Mouse (Mus musculus): ENCODE measurements around the gene Epha4.
A peak's percentile ranks its signal among the peaks of the same experiment; 100 is the strongest.

Epha4 gene

DNA sequence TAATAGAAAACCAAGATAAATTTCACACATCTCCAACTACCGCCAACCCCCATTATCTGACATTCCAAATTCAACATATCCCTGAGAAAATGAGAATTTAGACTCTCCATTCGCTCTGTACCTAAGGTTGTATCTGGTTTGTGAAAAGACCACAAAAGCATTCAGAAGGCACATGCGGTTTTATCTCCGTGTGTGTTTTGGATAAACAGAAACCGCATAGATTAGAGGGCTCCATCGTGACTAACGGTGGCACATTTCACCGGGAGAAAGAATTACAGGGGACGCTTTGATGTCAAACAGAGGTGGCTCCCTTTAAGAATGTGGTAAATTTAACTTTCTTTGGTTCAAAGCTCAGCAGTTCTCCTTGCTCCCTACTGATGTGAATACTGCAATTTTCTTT is 107.5 kb downstream of the Epha4 start:
- DNase-seq (ENCODE audit: low spot score) = no peak

DNA sequence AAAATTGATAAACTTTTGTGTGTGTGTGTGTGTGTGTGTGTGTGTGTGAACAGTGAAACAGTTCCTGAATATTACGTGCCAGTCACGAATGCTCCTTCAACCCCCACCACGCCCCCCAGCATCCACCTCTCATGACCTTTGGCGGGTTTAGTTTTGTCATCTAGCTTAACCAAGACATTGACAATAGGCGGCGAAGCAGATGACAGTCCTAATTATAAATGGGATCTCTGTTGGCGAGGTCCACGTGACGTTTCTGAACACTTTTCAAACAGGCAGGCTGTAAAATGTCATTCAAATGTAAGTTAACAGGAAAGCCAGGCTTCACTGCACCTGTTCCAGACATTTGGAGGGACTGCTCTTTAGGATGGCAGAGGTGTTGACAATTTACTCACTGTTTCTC is 108.3 kb downstream of the Epha4 start:
- no peak for DNase-seq (ENCODE audit: low spot score)

DNA sequence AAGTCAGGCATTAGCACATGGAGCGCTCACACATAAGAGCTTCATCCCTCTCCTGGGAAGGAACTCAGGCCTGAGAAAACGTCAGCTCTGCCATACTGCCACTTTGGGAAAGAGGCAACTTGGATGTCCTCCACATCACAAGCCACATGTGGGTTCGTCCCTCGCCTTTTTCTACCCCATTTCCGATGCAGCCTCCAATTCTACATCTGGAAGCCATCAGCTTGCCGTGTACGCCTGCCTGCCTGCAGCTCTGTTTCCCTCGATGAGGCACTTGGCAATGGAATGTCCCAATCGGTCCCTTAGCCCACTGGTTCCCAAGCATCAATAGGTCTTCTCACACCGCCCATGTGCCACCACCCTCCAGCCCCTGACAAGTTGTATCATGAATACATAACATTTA is 110.4 kb downstream of the Epha4 start:
- no peak for DNase-seq (ENCODE audit: low spot score)

DNA sequence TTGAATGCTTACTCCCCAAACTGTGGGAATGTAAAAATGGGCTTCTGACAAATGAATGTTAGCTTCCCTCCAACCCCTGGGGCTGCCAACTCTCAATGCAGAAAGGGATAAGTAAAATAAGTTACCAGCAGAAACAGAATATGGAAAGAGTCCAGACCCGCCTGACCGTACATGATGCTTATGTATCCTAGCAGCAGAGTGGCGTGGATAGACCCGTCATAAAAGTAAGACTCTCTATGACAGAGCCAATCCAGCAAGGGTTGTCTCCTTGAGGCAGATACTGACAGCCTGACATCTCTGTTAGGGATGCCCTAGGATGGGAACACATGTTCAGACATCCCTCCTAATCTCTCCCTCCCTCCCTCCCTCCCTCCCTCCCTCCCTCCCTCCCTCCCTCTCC is 111.9 kb downstream of the Epha4 start:
- no peak for DNase-seq (ENCODE audit: low spot score)

DNA sequence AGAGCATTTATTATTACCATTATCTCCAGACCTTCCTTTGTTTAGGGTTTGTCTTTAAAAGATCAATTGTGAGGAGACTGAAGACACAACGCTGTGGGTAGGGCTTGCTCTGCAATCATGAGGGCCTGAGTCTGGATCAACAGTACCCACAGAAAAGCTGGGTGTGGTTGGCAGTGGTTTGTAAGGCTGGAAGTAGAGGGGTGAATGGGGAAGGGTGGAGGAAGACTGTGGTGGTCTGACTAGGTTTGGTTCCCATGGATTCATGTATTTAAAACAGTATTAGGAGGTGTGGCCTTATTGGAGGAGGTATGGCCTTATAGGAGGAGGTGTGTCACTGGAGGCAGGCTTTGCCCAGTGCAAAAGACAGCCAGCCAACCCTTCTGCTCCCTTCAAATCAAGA is 113.4 kb downstream of the Epha4 start:
- no peak for DNase-seq (ENCODE audit: low spot score)

DNA sequence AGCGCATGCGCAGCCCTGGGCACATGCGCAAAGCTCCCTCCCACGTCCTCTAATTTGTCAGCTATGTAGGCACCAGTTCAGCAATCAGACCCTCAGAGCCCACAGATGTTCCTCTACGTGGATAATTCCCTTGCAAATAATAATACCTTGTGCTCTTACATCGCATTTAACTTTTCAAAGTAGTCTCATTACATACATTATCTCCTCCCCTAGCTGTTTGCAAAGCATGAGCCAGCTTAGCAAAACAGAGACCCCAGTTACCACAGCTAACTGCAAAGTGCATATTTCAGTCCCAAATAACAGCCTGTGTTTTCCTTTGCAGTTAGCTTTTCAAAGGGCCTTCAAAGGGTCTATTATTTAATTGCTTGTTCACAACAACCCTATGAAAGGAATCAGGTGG is 123.3 kb downstream of the Epha4 start:
- no peak for DNase-seq (ENCODE audit: low spot score)

DNA sequence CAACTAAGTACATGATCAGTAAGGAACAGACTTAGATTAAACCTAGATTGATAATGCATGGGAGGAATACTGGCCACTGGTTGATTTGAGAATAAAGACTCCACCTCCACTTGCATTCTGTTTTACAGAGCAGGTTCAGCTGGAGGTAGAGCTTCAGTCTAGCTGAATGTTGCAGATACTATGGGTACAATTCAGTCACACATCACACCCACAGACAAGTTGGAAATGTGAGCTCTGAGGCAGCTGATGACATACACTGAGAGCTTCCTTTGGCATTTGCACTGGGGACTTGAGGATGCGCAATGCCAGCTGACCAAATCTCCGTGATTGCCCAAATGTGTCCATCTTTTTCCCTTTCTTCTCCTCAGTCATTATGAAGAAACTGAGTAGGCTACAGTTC is 125.8 kb downstream of the Epha4 start:
- no peak for DNase-seq (ENCODE audit: low spot score)

DNA sequence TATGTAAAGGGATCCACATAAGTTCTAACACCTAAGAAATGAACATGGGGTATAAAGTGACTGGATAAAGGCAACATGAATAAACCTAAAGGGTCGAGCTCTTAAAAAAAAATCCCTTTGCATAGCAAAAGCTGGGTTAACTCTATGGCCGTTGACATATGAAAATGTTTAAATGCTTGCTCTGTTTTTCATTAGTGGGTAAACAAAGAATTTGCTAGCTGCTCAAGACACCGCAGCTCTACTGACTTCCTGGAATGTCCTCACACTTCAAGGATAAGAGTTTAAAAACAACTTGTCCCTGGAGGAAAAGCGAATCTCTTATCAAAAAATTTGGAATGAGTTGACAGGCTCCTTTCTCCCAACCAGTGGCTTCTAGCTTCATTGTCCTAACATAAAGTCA is 126.3 kb downstream of the Epha4 start:
- no peak for DNase-seq (ENCODE audit: low spot score)

DNA sequence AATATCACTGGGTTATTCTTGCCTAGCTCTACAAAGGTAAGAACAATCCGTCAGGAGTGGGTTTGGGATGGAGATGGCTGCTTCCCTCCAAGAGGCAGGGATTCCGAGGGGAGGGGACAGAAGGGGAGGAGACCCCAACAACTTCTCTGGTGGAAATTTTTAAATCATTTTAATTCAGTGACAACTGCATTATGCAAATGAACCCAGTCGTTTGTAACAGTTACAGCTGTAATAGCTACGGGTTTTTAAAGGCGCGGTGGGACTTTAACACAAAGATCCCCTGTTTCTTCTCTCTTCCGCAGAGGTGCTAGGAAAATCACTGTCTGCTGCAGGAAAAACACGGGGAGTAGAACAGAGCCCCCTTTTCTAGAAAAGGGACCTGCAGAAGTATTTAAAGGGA is 129.3 kb downstream of the Epha4 start:
- DNase-seq (ENCODE audit: low spot score) = no peak

DNA sequence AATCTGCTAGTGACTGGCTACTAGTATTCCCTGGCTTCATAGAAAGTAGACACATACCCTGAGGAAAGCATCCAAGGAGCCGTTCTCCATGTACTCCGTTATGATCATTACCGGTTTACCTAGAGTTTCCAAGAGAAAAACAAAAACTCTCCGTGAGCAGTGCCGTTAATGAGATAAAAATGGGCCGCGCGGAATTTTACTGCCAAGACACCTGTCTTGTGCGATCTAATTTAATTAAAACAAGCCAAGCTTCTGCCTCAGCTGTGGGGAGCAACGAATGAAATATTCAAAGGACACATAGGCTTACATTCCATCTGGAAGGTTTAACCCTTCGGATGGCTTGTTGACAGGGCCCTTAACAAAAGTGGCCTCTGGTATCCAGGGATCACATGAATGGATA is 131.4 kb downstream of the Epha4 start:
- no peak for DNase-seq (ENCODE audit: low spot score)

DNA sequence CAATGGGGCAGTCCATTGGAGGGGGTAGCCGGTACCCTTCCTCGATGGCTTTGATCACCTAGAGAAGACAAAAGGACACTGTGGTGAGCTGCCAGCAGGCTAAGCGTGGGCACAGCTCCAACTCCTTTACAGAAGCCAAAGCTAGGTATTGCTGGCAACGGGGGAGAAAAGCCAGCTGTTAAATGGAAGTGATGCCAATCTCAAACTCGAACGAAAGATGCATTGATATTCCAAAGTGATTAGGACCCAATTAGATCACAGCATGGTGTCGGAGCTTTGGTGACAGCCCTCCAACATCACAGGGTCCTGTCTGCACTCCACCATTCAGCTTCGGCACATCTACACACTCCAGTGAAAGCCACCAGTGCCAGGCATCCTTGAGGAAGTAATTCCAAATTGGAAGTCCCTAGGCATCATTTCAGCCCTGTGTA is 137.3 kb downstream of the Epha4 start:
- no peak for DNase-seq (ENCODE audit: low spot score)

DNA sequence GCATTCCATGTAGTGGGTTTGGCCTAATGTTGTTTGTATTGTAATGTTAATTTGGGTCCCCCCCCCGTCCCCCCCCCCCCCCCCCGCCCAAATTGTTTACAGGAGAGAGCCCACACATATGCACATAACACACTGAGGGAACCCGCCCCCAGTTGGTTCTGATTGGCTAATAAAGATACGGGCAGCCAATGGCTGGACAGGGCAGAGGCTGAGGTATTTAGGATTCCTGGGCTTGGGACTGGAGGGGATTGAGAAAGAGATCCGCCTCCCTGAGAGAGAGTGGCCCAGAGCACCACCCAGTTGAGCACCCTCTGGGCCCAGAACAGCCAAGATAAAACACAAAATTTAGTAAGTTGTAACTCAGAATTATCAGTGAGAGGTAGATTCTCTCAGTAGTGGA is 140.8 kb downstream of the Epha4 start:
- no peak for DNase-seq (ENCODE audit: low spot score)

DNA sequence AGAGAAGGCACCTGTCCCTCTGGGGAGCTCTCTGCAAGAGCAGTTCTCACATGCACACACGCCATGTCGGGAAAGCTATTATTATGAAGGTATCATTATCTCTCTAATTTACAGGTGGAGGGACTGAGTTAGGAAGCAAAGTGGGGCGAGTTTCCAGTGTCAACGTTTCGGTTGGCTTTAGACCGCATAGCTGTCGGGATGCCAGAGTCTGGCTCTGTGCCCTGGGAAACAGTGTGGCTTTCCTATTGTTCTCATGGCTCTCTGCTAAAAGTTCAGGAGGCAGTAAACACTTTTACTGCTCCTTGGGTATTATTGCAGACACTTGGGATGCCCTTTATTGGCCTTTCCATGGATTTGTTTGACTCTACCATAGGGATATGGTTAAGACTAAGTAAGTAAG is 144.0 kb downstream of the Epha4 start:
- peak; percentile 13 for DNase-seq (ENCODE audit: low spot score)

DNA sequence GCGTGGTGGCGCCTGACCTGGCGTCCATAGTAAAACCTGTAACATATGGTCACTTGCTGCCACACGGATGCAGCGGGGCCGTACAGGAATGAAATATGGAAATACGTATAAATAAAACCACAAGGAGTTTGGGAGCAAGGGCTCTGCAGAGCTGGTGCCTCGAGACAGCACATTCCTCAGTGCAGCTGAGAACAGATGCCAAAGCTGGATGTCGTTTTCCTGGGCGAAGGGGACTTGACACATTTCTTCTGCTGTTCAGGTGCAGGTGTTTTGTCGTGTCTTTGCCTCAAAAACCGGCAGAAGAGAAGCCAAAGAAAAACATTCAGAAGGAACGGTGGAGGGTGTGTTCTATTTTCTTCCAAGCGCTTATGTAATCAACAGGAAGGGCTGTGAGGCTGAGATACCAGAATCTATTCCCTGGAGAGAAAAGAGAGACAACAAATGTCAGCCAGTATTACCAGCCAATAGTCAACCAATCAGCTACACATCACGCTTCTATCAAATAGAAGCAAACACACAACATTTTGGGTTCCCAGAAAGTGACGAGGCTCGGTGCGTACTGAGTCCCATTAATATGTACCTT is 145.5 kb downstream of the Epha4 start:
- no peak for DNase-seq (ENCODE audit: low spot score)

DNA sequence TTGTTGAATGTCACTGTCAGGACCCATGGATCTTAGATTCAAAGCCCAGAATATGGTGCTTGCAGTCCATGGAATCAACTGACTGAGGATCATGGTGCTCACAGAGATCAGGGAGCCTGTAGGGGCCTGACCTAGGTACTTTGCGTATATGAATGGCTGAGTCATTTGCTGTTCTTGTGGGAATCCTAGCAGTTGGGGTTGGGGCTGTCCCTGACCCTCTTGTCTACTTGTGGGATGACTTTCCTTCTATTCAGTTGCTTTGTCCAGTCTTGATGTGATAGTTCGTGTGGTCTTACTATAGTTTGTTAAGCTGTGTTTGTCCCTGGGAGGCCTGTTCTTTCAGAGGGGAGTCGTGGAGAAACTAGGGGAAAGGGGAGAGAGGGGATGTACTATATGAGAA is 149.0 kb downstream of the Epha4 start:
- no peak for DNase-seq (ENCODE audit: low spot score)

DNA sequence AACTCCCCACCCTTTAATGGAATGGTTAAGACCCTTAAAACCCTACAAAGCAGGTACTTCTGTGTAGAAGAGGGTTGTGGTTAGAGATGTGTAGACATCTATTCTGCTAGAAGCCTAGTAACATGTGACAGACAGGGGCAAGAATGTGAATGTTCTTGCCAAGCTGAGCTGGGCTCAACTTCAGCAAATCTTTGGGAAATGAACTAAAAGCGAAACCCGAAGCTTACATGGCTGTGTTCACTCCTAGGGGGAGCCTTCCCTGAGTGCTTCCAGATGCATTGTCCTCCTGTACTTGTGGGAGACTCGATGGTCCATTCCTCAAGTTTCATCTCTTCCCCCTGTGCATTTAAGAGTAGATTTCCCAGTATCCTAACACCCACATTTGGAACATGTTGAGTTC is 150.3 kb downstream of the Epha4 start:
- no peak for DNase-seq (ENCODE audit: low spot score)

DNA sequence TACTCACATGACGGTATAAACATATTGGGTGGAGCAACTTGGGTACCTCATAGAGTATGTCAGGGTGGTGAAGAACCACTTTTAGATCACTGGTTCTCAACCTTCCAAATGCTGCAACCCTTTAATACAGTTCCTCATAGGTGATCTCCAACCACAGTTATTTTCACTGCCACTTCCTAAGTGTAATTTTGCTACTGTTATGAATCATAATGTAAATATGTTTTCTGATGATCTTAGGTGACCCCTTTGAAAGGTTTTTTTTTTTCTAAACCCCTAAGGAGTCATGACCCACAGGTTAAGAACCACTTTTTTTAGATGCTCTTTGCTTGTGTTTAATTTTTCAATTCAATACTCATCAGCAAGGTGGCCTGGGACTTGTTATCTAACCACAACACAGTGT is 151.0 kb downstream of the Epha4 start:
- DNase-seq (ENCODE audit: low spot score) = no peak

DNA sequence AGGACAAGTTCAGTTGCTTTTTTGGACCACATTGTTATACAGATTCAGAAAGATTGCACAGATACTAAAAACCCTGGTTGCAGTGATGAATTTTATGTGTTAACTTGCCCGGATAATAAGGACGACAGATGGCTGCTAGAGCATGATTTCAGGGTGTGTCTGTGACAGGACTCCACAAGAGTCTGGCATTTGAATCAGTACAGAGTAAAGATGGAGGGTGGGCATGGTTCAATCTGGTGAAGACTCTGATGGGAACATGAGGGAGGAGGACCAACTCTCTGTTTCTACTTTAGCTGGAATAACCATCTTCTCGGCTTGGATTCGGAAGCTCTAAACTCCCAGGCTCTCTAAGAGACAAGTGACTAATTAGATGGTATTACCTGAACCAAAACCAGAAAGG is 168.4 kb downstream of the Epha4 start:
- no peak for DNase-seq (ENCODE audit: low spot score)

DNA sequence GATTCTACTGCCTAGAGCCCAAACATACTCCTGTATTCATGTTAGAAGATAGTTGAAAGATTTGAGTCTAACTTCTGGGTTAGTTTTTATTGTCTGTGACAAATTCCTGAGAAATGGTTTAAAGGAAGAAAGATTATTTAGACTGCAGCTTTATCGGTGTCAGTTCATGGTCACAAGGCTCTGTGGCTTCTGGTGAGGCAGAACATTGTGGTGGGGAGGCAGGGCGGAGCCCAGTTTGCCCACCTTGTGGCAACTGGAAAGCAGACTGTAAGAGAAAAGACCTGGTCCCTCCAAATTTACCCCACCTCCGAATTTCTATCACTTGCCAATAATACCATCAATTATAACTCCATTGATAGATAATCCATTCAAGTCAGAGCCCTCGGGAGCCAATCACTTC is 171.1 kb downstream of the Epha4 start:
- no peak for DNase-seq (ENCODE audit: low spot score)

DNA sequence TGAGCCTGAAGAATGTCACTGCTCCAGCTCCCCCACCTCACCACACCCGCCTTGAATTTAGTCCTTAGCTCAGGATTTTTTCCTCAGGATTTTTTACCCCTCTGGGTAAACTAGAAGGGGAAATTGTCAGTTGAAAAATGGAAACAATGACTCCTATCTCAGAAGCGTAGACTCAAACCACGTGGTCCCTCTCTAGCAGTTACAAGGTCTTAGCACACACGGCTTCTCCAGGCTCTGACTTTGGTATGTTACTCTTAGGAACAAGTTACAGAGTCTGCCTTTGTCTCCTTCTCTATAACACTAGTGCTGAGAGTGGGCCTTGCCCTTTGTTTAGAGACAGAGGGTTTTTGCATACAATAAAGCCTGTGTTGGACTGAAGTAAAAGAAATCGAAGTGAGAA is 175.2 kb downstream of the Epha4 start:
- DNase-seq (ENCODE audit: low spot score) = no peak

DNA sequence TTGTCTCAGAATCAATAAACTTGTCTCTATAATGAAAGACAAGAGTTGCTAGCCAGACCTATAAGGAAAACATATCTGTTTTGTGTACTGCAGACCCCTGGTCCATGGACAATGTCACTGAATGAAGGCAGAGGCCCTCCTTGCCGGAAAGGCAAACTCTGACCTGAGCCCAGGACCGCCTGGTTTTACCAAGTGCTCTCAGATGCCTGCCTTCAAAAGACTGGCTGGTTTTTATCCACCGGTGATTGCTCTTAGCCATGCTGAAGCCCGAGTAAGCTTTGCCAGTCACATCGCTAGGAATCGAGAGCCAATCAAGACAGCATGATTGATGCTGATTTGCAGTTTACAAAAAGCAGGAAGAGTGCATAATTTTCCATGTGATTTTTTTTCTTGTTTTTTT is 176.5 kb downstream of the Epha4 start:
- no peak for DNase-seq (ENCODE audit: low spot score)

DNA sequence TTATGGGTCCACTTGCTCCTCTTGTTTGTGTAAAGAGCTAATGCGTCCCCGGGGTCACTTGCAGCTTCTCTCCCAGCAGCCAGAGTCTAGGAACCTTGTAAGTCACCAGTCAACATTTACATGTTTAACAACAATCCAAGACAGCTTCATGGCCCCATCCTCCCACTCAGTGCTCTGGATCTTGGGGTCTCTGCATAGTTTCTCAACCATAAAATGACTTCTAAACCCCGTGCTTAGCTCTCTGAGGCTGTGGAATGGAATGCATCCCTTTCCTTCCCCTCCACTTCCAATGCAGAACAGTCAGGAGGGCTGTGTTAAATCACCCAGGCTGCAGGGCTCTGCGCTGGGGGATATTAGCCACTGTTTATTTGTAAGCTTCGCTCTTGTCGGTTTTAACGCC is 178.0 kb downstream of the Epha4 start:
- DNase-seq (ENCODE audit: low spot score) = no peak

DNA sequence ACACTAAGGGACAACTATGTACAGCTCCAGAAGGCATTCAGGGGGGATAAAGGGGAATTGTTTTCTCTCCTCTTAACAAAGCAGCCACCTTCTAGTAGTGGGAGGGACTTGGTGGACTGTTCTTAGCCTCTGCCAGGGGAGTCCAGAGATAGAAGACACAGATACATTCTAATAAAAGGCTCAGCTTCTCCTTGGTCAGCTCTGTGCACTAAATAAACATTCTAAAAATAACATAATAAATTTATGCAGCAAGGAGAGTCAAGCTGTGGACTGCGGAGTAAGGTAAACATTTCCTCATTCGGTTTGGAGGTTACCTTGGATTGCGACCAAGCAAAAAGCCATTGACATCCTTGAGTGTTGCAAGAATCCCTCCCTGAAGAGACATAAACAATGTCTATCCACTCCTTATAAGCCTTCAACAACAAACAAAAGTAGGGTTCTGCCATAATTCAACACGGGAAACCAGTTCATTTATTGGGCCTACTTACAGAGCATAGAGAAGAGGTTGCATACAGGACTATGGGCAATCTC is 196.2 kb downstream of the Epha4 start:
- DNase-seq (ENCODE audit: low spot score) = no peak
